Mouse (Mus musculus) CD4-positive, CD25-positive, alpha-beta regulatory T cell, adult 2 months (primary cell): ENCODE data around the gene Obp2a.
"Not testable (repeated sequence)": the region's sequence is repeated elsewhere in the genome, so short reads cannot be mapped to it uniquely, and the experiment has no call there.

Source experiments
- DNase-seq: peaks from one replicate; pipeline ENCODE4 v3.0.0-alpha.2; 2012; ENCODE audit warnings: low read depth, low spot score

Obp2a gene

GRCm38 (mm10) chr2:25709791-25710190, 9.9 kb downstream of the Obp2a start:
- not testable (repeated sequence) for DNase-seq

GRCm38 (mm10) chr2:25711641-25712040, 11.8 kb downstream of the Obp2a start:
- DNase-seq: not testable (repeated sequence)

GRCm38 (mm10) chr2:25717222-25717621, 17.4 kb downstream of the Obp2a start:
- no peak for DNase-seq

- no peak for DNase-seq
Observed at GRCm38 (mm10) chr2:25733199-25733930, 33.5 kb downstream of the Obp2a start.

GRCm38 (mm10) chr2:25736709-25737108, 36.9 kb downstream of the Obp2a start, which contains the start of gene Obp2b:
Obp2b (plus strand) TSS chr2:25737009.
- not testable (repeated sequence) for DNase-seq

GRCm38 (mm10) chr2:25741671-25742070, 41.8 kb downstream of the Obp2a start:
- DNase-seq: no peak
